Mouse (Mus musculus) gastrocnemius, postnatal 14 days (tissue): Measurements from ENCODE around the gene Galnt2. TPM values are rescaled to one million over a fixed set of nuclear protein-coding genes. Genes with fewer than 3 reads are reported as not detected.

Experiments
- DNase-seq: peaks from one replicate; pipeline ENCODE4 v3.0.0; 2021; ENCODE audit warnings: mixed read lengths
- intact Hi-C: fragments of 180-260 bp; cut with DNase I; formaldehyde crosslinking; loops from one replicate; pipeline ENCODE4 v1.15.1; 2025; ENCODE audit warnings: low total_unique reads
- total RNA-seq, 2 experiments: library from RNA; stranded (reverse); gene quantifications; 2 replicates each; pipeline ENCODE4 v1.2.3; 2021

The Galnt2 gene
- total RNA-seq, 2 experiments from 2014 or later, result 30.4 to 32.4 TPM

DNA sequence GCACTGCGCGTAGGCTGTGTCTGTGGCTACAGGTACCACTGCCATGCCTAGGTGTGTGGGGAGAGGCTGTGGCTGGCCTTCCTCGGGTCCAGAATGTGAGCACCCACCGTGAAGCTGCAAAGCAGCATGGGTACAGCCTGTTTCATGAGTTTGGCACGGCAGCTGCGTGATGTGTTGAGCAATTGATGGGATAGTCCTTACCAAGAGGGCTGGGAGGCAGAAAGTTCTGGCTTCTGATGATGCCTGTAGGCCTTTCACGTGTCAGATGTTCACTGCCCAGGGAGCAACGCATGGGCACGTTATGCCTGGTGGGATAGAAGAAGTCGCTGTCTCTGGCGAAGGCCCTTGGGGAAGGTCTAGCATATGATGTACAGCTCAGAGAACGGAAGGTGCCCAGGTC, 33.5 kb downstream of the Galnt2 start:
- intact Hi-C loops, result no loop called here
- no peak for DNase-seq

DNA sequence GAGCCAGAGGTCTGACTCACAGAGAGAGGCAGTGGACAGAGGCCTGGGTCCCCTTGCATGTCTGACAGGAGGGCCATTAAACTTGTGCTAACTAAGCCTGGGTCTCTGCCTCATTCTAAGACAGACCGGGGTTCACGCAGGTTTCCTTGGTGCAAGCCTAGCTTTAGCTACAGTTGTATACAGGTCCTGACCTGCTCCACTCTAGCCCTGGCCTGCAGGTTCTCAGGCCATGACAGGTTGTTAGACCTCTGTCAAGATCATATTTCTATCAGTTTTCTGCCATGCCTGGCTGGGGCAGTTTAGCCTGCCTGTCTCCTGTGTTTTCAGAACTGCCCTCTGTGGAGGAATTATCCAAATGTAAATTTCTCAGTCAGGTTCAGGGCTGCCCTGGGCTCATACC, 33.9 kb downstream of the Galnt2 start:
- DNase-seq, result no peak
- intact Hi-C loops, result no loop called here

DNA sequence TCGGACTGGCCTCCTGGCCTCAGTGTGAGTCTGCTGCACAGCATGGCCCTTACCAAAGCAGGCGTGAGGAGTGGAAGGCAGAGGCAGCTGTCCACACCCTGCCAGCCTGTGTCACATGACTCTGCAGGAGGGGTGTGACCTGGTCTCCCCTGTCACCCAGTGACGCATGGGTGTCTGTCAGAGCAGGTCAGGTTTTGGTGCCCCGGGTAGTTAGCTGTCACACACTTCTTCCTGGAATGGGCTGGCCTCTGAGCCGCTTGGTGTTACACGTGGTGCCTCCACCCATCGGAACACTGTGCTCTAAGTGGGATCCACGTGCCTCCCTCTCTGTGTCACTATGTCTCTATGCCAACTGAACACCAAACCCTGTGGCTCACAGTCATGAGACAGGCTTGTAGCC, 34.6 kb downstream of the Galnt2 start:
- intact Hi-C loops, result no loop called here
- DNase-seq, result peak; percentile 26

DNA sequence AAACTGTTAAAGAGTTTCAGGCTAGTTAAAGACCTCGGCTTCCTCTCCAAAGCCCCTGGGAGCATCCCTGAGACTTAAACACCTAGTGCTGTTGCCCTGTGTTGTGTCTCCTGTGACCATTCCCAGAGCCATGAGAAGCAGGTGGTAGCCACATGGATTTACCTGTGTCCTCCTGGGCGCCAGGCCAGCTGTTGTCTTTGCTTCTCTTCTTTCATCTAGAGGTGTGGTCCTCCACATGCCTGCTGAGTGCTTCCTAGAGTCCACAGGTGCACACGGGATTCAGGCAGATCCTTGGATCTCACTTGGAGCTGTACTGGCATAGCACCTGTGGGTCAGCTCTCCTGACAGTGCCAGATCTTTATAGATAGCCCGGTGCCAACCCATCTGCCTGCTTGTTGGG, 36.0 kb downstream of the Galnt2 start:
- no peak for DNase-seq
- intact Hi-C loops, result no loop called here

DNA sequence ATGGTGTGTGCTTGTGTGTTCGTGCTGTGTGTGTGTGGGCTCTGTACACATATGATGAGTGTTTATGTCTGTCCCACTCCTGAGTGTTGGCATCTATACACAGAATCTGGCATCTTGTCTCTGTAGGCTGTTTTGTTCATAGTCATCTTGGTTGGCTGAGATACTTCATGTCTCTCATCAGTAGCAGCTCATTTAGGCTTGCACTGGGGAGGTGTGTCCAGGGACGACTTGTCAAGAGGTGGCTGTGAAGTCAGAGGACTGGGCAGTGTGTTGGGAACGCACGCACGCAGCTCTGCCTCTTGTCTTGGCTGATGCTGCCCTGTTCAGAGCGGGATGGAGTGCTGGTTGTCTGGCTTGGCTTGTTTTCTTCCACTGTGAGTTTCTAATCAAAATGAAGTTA, 39.3 kb downstream of the Galnt2 start:
- no peak for DNase-seq
- intact Hi-C loops, result no loop called here

DNA sequence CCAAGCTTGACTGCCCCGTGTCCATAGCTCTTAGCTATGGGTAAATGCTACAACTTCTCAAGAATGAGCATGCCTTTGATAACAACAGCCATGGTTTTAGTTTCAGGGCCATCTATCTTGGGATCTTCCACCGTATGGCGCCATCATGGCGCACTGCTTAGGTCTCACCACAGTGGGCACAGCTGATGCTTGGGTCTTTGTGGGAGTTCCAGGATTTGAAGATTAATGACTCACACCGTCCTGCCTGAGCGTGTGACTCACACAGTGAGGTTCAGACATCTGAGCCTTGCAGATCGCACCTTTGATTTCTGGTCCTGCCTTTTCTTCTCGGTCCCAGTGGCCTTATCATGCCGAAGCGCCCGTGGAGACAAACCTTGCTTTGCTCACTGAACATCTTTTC, 39.7 kb downstream of the Galnt2 start:
- intact Hi-C loops, result no loop called here

DNA sequence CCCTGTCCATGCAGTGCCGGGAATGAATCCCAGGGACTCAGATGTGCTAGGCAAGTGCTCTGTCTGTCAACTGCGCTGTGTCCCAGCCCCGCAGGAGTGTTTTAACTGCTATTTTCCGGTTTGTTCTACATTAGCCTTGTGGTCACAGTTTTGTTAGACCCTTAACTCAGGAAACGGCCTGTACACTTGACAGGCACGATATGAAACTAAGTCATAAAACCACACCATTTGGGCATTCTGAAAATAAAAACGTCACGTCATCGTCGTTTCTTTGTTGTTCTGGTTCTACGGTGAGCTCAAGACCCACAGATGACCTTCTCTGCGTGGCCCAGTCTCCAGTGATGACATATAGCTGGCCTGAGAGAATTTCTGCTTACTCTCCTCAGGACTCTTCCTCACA, 40.3 kb downstream of the Galnt2 start:
- intact Hi-C loops, result no loop called here
- no peak for DNase-seq

More for the DNA sequence above, 39.7 kb downstream of the Galnt2 start:
- no peak for DNase-seq

DNA sequence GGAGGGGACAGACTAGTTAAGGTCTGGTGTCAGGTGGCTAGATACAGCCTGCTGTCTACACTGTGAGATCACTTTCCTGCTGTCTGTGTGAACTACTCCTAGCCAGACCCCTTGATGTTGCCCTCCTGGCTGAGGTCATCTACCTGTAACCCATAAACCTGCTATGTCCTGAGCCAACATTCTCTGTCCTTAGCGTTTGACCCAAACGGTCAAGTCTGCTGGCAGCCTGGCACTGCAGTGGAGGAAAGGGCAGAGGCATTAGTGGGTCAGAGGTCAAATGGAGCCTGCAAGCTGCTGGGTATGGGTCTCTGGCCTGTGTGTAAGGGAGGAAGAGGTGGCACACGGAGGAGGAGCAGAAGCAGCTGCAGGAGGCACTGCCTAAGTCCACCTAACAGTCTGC, 41.6 kb downstream of the Galnt2 start:
- DNase-seq, result no peak
- intact Hi-C loops, result no loop called here

DNA sequence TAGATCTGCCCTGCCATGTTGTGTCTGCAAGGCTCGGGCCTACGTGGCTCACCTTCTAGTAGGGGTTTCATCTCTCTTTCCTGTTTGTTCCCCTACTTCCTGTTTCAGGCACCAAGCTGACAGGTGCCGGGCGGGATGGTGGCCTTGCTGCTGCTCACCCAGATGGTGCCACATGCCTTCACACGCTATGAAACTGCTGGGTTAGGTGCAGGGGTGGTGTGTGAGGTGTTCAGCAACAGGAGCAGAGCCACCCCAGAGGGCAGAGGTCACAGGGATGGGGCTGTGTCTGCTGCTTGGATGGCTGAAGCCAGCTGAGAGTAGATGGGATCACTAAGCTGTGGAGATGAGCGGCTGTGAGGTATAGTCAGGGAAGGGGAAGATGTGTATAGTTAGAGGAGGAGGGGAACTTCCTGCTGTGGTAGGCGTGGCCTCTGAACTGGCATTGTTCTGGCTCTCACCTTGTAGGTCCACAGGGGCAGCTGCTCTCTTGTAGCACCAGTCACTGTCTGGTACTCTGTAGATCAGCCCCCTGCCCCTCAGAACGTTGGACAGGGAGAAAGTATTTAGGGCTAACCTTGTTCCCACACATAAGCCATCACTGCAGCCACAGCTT, 42.5 kb downstream of the Galnt2 start:
- intact Hi-C loops, result no loop called here
- DNase-seq, result no peak

DNA sequence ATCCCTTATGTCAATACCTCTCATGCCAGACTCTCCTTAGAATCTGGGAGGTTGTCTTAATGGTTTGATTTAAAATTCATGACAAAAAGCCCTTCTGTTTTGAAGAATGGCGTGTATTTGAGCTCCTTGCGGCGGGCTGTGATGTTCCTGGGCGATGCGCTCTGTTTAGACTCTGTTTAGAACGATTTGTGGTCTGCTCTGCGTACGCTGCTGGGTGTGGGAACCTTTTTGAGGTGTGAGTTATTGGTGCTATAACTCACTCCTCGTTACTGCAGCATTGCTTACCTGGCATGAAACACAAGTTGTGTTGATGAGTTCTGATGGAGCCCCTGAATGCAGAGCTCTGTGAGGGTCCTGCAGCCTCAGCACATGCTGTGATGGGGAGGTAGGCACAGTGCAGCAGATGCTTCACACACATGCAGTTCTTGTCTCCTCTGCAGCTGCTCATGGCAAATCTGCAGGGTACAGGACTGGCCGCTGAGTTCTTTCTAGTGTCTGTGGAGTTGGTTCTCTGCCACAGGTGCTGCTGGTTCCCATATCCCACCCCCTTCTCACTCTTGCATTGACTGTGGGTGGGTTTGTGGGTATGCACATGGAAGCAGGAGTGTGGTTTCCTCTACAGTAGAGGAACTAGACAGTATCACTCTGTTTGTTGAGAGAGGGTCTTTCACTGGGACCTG, 43.4 kb downstream of the Galnt2 start:
- intact Hi-C loops, result no loop called here
- DNase-seq, result no peak

DNA sequence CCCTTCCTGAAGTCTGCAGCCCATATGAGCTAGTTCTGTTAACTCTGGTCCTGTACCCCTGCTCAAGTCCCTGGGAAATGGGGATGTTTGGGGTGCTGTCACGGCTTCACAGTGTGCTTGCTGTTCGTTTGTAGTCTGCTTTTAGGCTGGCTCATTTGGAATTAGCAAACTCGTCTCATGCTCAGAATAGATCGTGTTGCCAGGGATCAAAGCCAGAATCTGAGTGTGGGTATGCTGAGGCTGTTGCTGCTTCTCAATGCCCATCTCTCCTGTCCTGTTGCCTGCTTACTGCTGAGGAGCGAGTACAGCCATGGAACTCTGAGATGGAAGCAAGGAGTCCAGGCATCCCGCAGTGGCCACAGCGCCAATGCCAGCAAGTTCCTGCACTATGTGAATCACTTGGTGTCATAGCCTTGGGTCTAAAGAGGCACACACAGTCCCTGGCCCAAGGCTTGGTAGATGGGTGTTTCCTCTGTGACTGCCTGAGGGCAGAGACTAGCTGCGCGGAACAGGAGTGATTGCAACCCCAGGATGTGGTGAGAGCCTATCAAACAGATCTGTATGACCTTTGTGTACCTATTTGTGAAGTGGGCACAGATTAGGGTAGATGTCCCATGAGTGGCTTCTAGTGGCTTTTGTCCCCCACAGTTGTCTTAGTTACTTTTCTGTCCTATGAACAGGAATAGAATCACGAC, 44.3 kb downstream of the Galnt2 start:
- intact Hi-C loops, result no loop called here
- DNase-seq, result no peak

DNA sequence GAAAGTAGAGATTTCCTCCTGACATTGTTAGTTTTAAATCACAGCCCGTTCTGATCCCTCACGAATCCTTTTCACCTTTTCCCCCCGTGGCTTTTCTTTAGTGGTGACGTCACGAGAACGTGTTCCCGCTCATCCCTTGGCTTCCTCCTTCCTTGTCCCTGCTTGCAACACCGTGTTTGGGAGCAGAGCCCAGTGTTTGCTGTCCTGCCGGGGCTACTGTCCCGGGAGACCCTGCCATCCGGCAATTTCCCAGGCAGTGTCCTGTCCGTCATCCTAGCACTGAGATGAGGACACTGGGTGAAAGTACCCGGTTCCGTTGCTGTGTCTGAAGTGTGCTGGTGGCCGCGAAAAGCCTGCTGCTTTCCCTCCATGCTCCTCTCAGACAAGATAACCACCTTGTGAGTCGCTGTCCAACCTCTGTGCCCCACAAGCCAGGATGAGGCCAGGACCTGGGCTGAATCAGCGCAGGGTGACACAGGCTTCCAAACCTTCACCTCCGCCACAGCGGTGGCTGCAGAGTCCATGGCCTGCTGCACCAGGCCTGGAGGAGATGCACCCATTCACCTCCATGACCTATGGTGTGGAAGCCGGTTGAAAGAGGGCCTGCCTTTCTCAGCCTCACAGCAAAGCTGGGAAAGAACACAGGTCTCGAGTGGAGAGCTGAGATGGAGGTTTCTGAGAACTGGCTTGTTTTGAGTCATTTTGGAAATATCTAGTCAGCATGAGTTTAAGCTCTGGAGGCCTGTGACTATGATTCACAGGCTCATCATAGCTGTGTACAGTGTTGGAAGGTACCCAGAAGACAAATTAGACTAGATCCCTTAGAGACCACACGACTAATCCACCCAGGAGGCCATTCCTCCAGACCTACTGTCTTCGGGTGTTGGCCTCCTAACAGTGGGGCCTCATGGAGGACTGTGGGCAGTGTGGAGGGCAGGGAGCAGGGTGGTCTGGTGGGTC, 47.0 kb downstream of the Galnt2 start:
- intact Hi-C loops, result no loop called here
- no peak for DNase-seq

DNA sequence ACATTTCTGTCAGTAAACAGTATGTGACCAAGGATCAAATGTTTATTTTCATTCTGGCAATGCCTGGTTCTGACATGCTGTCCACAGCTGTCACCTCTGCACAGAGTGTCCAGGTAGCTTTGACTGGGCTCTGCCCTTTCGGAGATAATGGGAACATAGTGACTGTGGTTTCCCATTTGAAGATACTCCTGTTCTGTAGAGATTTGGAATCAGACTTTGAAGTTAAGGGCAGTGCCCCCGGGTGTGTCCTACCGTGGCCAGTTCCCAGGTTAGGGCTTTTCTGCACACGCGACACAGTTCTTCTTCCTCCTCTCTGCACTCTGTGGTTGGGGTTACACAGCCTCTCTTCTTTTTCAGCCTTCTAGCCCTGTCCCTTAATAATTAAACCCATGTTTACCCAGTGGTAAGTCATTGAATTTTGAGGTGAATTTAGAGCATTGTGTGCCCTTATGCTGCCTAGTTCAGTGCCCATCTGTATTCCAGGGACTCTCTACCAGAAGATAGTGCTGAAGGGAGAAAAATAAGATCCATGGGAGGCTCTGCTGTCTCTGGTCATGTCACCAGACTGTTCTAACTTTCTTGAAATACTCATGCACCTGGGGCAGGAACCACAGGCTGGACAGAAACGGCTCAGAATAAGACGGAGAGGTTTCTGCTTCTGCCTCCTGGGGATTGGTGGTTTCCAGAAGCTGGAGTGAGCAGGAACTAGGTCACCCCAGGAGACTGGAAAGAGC, 47.9 kb downstream of the Galnt2 start:
- DNase-seq, result no peak
- intact Hi-C loops, result no loop called here

DNA sequence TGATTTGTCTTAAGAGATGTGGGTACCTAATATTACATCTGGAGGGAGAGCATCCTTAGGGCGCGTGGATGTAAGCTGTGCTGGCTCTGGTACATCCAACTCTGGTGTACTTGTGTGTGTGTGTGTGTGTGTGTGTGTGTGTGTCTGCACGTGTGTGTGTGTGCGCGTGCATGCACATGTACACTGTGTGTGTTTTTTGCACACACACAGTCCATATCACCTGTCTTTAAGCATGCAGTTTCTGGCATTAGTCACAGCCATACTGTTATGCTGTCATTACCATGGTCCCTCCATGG, 48.4 kb downstream of the Galnt2 start:
- intact Hi-C loops, result no loop called here
- no peak for DNase-seq

DNA sequence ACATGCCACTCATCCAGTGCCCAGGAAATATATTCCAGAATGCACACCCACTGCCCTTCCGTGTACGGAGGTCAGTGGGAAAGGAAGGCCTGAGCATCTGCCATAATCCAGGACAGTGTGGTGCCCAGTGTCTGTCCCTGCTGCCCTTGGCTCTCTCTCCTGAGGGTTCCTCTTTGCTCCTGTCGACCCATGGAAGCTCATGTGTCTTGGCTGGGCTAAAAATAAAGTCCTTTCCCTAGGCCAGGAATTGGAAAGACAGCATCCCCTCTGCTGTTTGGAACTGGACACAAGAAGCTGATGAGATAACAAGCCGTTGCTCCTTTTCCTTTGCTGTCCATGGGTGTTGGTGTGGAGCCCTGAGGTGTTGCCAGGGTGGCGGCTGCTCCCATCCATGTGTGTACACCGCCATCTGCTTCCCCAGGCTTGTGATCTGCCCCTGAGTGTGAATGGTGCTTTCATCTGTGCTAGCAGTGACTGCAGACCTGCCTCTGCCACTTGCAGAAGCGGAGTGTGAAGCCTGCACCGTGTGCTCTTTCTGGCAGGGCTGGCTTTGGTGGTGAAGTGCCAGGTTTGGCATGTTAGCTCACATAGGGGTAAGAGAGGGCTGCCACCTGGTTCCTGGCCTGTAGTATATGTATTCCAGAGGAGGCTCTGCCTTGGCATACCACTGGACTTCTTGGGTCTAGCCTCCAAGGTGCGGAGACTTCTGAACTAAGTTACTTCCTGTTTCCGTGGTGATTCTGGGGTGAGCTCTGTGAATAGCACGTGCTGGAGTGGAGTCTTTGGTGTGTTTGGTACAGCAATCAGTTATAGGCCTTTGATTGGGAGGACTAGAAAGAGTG, 50.7 kb downstream of the Galnt2 start:
- intact Hi-C loops, result loop anchor here (10.0 kb wide), 1 partner anchor 47 kb away; the partner anchor contains the start of gene Galnt2
- DNase-seq, result no peak

DNA sequence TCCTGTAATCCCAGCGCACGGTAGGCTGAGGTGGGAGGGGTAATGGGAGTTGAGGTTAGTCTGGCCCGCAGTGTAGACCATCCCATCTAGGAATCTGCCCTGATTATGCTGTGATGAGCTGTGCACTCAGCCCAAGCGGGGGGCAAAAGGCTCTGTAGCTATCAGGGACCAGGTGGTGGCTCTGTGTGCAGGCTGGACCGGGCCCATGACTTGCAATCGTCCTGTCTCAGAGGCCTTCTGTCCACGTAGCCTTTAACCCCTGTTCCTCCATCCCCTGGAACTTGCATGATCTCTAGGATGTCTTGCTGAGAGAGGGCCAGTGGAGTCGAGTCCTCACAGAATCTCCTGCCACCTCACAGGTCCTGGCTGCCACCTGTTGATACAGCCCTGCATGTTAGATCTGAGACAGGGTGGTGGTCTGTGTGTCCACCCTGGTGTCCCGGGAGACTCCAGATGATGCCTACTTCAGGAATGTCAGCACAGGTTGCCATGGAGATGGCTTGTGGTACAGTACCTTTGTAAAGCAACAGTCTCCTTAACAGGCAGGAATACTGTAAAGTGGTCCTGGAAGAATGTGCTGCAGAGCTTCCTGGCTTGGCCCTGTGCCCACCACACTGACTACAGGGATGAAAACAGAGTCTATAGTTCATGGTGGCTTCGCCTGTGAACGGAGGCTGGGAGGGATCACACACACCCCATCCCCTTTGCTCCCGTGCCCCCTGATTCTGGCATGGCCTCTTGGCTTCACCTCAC, 51.9 kb downstream of the Galnt2 start:
- intact Hi-C loops, result loop anchor here (10.0 kb wide), 1 partner anchor 48 kb away; the partner anchor contains the start of gene Galnt2
- no peak for DNase-seq

DNA sequence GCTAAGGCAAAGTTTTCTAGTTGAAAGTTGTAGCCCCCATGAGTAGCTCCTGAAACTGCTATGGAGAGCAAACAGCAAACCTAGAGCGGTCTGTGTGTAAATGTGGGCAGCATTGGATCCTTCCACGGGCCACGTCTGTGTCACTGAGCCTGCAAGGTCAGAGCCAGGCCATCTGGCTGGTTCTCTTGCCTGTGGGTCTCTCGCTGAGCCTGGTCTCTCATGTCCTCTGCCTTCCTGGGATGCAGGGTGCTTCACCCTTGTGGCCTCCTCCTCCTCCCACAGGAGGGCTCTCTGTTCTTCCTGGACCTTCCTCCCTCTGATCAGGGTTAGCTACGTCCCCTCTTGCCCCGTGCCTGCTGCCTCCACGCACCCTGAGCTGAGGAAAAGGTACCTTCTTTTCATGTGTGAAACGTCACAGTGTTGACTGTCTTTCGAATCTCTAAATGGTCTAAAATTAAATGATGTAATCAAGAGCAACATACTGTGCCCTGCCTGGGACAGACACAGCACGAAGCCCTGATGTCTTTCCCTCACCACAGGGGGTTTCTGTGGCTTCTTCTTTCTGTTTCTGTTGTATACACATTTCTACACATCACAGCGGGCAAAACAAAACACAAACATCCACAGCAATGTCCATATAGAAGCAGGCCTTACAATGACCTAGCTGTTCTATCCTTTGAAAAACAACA, 52.6 kb downstream of the Galnt2 start:
- intact Hi-C loops, result loop anchor here (10.0 kb wide), 1 partner anchor 49 kb away; the partner anchor contains the start of gene Galnt2
- no peak for DNase-seq
